Mouse (Mus musculus) granulocyte monocyte progenitor cell, adult 5-6 weeks (primary cell): Measurements from ENCODE around the gene Cacna1d. TPM values are rescaled to one million over a fixed set of nuclear protein-coding genes. Genes with fewer than 3 reads are reported as not detected.
A peak's percentile ranks its signal among the peaks of the same experiment; 100 is the strongest.

ENCODE experiments used
- ATAC-seq: replicated peaks from 2 replicates; pipeline ENCODE4 v1.8.0; 2016; ENCODE audit warnings: mild to moderate bottlenecking, moderate TSS enrichment, inconsistent platforms; ENCODE audit not compliant: poor library complexity, severe bottlenecking
- total RNA-seq, 2 experiments: library from RNA; stranded (forward) in 1 of 2; stranded (reverse) in 1 of 2; fragments of 200-712, 200-1000 nt in 1 of 2; fragments of >200 nt in 1 of 2; fragmentation: Nextera tagmentation in 1 of 2; gene quantifications; 2 replicates each; pipeline ENCODE4 v1.2.3; 2014 to 2017

Gene Cacna1d
- total RNA-seq, 2 experiments from 2014 or later, result 0.10 TPM; not detected in 1

- peak; percentile 73 for ATAC-seq
Measured at GRCm38 (mm10) chr14:30459891-30460523, 31.2 kb downstream of the Cacna1d start.

GRCm38 (mm10) chr14:30458820-30459219 is 32.4 kb downstream of the Cacna1d start:
- ATAC-seq, result no peak

- peak; percentile 84 for ATAC-seq
Measured at GRCm38 (mm10) chr14:30457897-30458296, 33.4 kb downstream of the Cacna1d start.

GRCm38 (mm10) chr14:30457436-30457835 is 33.8 kb downstream of the Cacna1d start:
- no peak for ATAC-seq

GRCm38 (mm10) chr14:30455801-30456595 is 35.3 kb downstream of the Cacna1d start:
- ATAC-seq, result no peak

- ATAC-seq, result no peak
Measured at GRCm38 (mm10) chr14:30439915-30440314, 51.3 kb downstream of the Cacna1d start.

GRCm38 (mm10) chr14:30435316-30435715 is 55.9 kb downstream of the Cacna1d start:
- peak; percentile 99 for ATAC-seq

- ATAC-seq, result no peak
Measured at GRCm38 (mm10) chr14:30430446-30430845, 60.8 kb downstream of the Cacna1d start.

GRCm38 (mm10) chr14:30430026-30430425 is 61.2 kb downstream of the Cacna1d start:
- no peak for ATAC-seq

- ATAC-seq, result peak; percentile 50; the same call in 1 of the 2 replicates
Measured at GRCm38 (mm10) chr14:30429606-30430005, 61.6 kb downstream of the Cacna1d start.

- no peak for ATAC-seq
Measured at GRCm38 (mm10) chr14:30428757-30429156, 62.5 kb downstream of the Cacna1d start.

- ATAC-seq, result no peak
Measured at GRCm38 (mm10) chr14:30425876-30426275, 65.4 kb downstream of the Cacna1d start.

GRCm38 (mm10) chr14:30425175-30425574 is 66.1 kb downstream of the Cacna1d start:
- ATAC-seq, result no peak

GRCm38 (mm10) chr14:30424638-30425037 is 66.6 kb downstream of the Cacna1d start:
- ATAC-seq, result peak; percentile 76

GRCm38 (mm10) chr14:30422376-30423140 is 68.7 kb downstream of the Cacna1d start:
- ATAC-seq, result no peak

GRCm38 (mm10) chr14:30419458-30419857 is 71.8 kb downstream of the Cacna1d start:
- ATAC-seq, result no peak

- ATAC-seq, result no peak
Measured at GRCm38 (mm10) chr14:30419046-30419445, 72.2 kb downstream of the Cacna1d start.

- ATAC-seq, result peak; percentile 98
Measured at GRCm38 (mm10) chr14:30415830-30416229, 75.4 kb downstream of the Cacna1d start.

- ATAC-seq, result no peak
Measured at GRCm38 (mm10) chr14:30414131-30414530, 77.1 kb downstream of the Cacna1d start.

GRCm38 (mm10) chr14:30409331-30409730 is 81.9 kb downstream of the Cacna1d start:
- ATAC-seq, result no peak
